Mouse (Mus musculus) erythroid progenitor cell, adult 5-6 weeks (primary cell): Measurements from ENCODE around the gene Pam16. TPM values are rescaled to one million over a fixed set of nuclear protein-coding genes. Genes with fewer than 3 reads are reported as not detected.
A peak's percentile ranks its signal among the peaks of the same experiment; 100 is the strongest.
"Not testable (repeated sequence)": the region's sequence is repeated elsewhere in the genome, so short reads cannot be mapped to it uniquely, and the experiment has no call there.

ENCODE experiments used
- ATAC-seq: replicated peaks from 2 replicates; pipeline ENCODE4 v1.8.0; 2016; ENCODE audit warnings: moderate number of reproducible peaks, mild to moderate bottlenecking, moderate TSS enrichment, inconsistent platforms; ENCODE audit not compliant: poor library complexity, low FRiP score, severe bottlenecking
- total RNA-seq, 2 experiments: library from RNA; stranded (forward) in 1 of 2; stranded (reverse) in 1 of 2; fragments of 150-400 nt in 1 of 2; fragments of 186-747, 209-891 nt in 1 of 2; gene quantifications; 2 replicates each; pipeline versions ENCODE4 v1.2.3 to v1.2.4; 2015 to 2017; ENCODE audit warnings: low replicate concordance in 2 of 2

Pam16 gene
- total RNA-seq, 2 experiments from 2014 or later = 3.9 to 16.8 TPM

- ATAC-seq = peak; percentile 23; the same call in 1 of the 2 replicates
These were observed 29.2 kb downstream of the Pam16 start for GRCm38 (mm10) chr16:4595527-4595963.

GRCm38 (mm10) chr16:4594814-4595526, 29.8 kb downstream of the Pam16 start:
- ATAC-seq = no peak

GRCm38 (mm10) chr16:4593971-4594813, 30.6 kb downstream of the Pam16 start, which contains the start of gene Glis2:
Gene Glis2 (plus strand): TSS chr16:4594713.
- ATAC-seq = no peak

GRCm38 (mm10) chr16:4592909-4593875, 31.6 kb downstream of the Pam16 start:
- ATAC-seq = no peak

- ATAC-seq = no peak
These were observed 34.6 kb downstream of the Pam16 start for GRCm38 (mm10) chr16:4590236-4590635.

GRCm38 (mm10) chr16:4587516-4588210, 37.1 kb downstream of the Pam16 start:
- ATAC-seq = no peak

GRCm38 (mm10) chr16:4586531-4587123, 38.2 kb downstream of the Pam16 start:
- peak; percentile 99 for ATAC-seq

- no peak; the same call in 1 of the 2 replicates for ATAC-seq
These were observed 38.9 kb downstream of the Pam16 start for GRCm38 (mm10) chr16:4585642-4586530.

GRCm38 (mm10) chr16:4584438-4584837, 40.4 kb downstream of the Pam16 start:
- no peak for ATAC-seq

GRCm38 (mm10) chr16:4583807-4584206, 41.0 kb downstream of the Pam16 start:
- ATAC-seq = no peak

- ATAC-seq = not testable (repeated sequence)
These were observed 43.6 kb downstream of the Pam16 start for GRCm38 (mm10) chr16:4581179-4581578.

- ATAC-seq = no peak
These were observed 46.2 kb downstream of the Pam16 start for GRCm38 (mm10) chr16:4578630-4579029.

- ATAC-seq = no peak
These were observed 47.9 kb downstream of the Pam16 start for GRCm38 (mm10) chr16:4576873-4577272.

- ATAC-seq = no peak
These were observed 48.8 kb downstream of the Pam16 start for GRCm38 (mm10) chr16:4576038-4576437.

- ATAC-seq = no peak
These were observed 54.1 kb downstream of the Pam16 start for GRCm38 (mm10) chr16:4570737-4571136.

- ATAC-seq = no peak
These were observed 56.9 kb downstream of the Pam16 start for GRCm38 (mm10) chr16:4567912-4568311.
